Mouse (Mus musculus) right cerebral cortex, postnatal 4 days (tissue): ENCODE data around the gene Cacnb4.

Source experiments
- DNase-seq: peaks from one replicate; pipeline ENCODE4 v3.0.0-alpha.2; 2022

Gene Cacnb4

DNA sequence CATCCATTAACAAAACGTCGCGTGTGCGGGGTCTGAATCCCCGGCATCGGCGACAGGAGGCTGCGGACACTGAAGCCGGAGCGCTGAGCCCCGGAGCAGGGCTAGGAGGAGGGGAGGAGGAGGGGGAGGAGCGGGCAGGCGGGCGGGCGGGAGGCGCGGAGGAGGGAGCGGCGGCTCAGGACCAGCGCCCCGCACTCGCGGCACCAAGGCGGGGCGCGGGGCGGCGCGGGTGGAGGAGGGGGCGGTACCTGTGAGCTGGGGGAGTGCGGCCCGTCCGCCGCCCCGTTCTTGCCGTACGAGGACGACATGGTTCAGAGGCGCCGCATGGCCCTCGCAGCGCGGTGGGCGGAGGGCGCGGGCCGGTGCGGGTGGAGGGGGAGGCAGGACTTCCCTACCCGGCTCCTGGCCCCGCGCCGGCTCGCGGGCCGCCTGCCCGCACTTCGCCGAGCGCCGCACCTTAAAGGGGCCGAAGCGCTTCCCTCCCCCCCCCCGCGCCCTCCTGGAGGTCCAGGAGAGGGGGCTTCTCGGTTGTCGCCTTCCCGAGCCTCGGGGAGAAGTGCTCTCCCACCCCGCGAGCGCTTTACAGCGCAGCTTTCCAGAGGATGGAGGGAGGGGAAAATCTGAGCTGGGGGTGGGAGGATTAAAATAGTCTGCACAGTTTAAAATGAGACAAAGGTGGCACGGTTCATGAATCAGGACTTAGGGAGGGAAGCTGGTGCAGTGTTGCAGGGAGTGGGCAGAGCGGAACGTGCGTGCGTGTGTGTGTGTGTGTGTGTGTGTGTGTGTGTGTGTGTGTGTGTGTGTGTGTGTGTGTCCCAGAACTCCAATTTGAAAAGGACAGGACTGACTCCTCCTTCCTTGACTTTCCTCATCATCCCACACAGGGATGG, at the start of gene Cacnb4:
Cacnb4 (minus strand) TSS at position 809 of the 890 bp plus-strand sequence.
- peak; percentile 67 for DNase-seq

DNA sequence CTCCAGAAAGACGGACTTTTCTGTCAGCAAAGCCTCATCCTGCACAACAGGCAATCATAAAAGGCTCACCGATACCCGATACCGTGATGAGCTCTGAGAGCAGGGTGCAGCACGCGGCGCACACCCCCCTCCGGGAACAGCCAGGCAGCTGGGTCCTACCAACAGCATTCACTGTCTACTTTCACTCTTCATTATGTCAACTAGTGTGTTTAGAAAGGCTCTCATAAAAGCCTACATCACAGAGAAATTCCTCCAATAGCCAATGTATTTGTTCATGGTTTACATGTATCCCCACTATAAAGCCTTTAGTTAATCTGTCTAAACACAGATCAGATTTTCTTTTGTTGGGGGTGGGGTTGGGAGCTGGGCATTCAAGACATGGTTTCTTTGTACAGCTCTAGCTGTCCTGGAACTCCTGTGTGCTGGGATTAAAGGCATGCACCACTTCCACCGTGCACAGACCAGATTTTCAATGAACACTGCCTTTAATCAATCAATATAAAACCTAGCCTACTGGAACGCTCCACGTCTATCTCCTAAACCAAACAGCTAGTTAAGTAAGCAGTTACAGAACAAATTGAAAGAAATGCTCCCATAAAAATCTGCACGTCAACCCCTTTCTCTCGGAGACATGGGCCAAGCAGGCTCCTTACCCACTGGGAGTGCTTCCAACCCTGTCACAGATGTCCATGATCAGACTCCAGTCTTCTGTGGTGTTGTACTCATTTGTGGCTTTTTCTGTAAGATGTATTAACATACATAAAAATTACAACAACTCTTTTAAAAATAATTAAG, 43.8 kb upstream of the Cacnb4 start:
- no peak for DNase-seq

DNA sequence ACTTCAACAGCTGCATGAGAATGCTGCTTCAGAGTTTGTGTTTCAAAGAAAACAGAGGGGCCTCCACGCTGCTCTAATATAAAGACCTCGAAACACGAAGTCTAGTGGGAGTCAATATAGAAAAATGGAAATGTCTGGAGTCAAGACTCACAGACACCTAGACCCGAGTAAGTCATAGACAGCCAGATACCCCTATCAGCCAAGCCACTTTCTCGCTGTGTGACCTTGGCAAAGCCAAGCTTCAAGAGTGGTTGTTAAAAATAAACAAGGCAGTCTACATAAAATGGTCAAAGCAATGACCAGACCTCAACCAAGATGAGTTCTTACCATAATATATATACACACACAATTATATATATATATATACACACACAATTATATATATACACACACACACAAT, 40.4 kb upstream of the Cacnb4 start:
- DNase-seq: no peak

DNA sequence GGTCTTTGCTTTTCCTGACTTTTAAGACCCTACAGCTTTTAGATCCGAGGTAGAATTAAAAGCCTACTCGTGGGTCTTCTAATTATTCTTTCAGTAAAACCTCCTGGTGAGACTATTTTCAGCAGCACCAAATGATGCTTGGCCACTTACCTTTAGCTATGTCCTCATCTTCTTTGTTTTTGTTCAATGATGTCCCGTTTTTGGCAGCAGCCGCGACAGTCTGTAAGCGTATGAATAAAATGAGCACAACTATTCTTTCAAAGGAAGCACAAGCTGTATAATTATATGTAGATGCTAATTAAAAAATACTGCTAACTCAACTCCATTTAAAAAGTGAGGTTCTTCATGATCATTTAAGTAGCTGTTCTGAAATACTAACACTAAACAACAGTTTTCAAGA, 38.9 kb upstream of the Cacnb4 start:
- DNase-seq: peak; percentile 26

DNA sequence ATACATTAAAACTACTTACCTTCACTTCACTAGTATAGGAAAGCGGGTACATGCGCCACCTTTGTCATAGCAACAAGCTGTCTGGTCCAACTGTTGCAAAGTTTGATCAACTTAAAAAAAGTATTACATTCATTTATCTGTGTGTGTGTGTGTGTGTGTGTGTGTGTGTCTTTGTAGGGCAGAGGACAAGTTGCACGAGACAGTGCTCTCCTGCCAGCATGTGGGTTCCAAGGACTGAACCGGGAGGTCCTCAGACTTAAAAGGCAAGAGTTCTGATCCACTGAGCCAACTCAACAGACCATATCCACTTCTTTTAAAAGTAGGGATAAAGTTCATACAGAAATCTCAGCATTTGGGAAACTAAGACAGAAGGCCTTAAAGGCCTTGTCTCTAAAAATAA, 37.5 kb upstream of the Cacnb4 start:
- DNase-seq: no peak

DNA sequence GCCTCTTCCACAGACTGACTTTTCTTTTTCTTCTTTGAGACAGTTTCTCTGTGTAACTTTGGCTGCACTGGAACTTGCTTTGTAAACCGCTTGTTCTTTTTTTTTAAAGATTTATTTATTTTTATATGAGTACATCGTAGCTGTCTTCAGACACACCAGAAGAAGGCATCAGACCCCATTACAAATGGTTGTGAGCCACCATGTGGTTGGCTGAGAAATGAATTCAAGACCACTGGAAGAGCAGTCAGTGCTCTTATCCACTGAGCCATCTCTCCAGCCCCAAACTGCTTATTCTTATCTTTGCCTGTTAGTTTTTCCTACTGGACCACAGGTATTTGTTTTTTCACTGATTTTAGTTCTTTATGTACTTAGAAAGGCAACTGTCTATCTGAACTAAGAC, 34.2 kb upstream of the Cacnb4 start:
- no peak for DNase-seq

DNA sequence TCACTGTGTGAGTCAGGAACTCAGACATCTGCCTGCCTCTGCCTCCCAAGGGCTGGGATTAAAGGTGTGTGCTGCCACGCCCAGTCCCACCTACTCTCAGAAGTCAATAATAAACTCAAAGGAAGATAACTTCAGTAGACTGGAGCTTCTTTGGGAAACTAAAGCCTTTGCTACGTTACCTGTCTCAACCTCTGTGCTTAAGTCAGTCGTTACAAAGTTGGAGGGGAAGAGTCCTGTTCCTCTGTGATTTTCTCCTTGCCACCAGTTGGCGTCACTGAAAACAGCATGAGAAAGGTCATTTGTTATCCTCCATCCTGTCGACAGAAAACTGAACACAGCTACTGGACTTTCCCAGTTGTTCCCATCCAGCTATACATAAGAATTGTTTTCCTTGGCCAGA, 32.8 kb upstream of the Cacnb4 start:
- no peak for DNase-seq

DNA sequence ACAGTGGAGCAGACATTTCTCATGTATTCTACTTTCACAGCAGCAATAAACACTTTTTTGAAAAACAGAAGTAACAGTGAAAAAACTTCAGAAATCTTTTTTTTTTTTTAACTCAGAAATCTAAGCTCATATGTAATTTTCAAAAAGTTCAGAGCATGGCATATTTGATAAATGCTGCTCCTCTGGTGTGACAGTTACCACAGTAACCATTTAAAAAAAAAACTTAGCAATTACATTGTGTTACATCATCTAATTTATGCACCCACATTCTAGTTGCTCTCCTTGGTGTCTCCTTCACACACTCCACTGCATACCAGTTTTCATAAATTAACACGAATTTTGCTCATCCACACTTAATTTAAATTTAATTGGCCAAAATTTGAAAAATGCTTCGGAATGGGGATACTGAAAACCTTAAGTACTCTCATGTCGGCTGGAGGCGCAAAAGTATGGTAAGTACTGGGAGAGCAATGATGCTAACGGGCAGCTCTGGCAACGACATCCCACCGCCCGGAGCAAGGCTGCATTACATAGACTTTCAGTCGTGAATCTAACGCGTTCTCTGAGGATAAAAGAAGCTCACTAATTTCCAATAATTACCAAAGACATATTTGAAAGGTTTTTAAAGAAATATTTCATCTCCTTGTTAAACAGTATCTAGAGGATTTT, 24.9 kb upstream of the Cacnb4 start:
- no peak for DNase-seq

DNA sequence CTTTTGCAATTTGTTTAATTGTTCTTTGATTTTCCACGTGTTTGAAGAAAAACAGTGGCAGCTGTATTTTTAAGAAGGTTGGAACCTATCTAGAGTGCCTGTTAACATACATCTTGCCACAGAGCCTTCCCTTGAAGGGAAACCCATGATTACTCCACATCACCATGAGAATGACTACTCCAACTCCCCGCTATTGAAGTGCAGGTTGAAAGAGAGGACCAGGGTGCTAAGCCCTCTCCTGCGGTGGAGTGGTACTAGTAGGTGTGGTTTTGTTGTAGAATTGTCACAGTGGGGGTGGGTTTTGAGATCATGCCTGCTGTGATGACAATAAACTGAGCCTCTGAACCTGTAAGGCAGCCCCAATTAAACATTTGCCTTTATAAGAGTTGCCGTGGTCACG, 23.7 kb upstream of the Cacnb4 start:
- no peak for DNase-seq

DNA sequence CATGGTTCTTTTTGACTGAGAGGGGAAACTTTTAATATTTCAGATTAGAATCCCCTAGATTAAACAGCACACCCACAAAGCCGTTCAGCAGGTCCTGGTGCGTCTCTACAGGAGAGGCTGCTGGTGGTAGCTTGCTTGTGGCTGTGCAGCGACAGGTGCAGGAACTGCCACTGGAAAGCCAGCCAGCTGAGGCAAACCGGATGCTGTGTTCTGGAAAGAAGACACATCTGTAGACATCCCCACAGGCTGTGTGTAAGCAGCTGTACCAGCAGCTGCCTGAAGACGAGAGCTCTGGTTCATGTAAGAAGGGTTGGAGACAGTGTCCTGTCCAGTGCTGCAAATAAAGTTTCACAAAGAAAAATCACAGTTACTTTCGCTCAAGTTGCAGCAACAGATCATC, 18.0 kb upstream of the Cacnb4 start:
- DNase-seq: no peak

DNA sequence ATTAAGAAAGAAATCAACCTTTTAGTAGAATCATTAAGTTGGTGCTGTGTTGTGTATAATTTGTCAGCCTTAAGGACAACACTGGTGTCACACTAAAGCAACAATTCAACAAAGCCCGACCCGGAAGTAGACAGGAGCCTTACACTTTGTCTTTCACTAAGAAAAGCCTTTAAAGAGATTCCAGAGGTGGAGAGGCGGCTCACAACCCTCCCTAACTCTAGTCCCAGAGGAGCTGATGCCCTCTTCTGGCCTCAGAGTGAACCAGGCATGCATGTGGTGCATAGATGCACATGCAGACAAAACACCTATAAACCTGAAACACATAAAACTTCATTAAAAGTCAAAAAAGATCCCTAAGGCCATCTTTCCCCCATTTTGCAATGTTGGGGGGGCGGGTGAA, 15.1 kb upstream of the Cacnb4 start:
- DNase-seq: no peak

DNA sequence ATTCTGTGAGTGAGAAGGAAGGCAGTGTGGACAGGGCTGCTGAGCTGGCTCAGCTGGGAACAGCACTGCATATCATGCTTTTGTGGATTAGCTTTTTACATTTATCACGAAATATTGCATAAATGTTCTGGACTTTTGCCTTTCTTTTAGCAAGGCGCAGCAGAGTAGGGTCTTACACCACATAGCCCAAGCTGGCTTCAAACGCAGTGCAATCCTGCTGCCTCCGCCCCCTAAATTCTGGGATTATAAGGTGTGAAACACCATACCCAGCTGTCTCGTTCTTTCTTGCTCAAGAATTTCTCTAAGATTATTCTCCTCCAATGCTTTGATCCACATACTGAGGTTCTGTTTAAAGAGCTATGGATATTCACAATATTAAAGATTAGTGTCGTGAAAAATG, 10.0 kb upstream of the Cacnb4 start:
- no peak for DNase-seq

DNA sequence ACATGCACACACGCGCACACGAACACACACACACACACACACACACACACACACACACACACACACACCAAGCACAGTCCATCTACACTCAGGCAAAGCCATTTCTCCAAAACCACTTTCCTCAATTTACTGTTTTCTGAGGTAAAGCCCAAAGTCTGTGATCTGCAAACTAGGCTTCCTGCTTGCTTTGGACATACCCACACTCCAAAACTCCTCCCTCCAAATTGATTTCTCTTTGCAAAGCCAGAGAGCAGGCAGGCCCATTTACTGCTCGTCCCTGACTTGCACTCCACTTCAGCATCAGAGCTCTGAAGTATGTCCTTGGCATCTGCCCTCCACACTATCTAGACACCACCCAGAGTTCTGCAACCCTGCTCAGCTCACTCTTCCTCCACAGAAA, 958 bp upstream of the Cacnb4 start:
- DNase-seq: no peak

DNA sequence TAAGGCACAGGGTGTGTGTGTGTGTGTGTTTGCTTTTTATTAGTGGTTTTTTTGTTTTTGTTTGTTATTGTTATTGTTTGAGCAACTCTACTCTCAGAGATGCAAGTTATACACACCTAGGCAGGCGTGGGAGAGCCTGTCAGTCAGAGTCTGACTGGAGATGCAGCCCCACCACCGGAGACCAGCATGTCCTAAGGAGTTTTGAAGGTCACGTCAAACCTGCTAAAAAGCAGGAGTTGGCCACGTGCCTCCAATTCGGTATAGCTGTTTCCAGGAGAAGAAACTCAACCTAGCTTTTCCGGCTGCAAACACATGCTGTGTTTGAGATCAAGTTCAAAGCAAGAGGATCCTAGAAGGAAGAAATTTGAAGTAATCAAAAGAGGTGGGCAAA, 277 bp upstream of the Cacnb4 start:
- peak; percentile 37 for DNase-seq

DNA sequence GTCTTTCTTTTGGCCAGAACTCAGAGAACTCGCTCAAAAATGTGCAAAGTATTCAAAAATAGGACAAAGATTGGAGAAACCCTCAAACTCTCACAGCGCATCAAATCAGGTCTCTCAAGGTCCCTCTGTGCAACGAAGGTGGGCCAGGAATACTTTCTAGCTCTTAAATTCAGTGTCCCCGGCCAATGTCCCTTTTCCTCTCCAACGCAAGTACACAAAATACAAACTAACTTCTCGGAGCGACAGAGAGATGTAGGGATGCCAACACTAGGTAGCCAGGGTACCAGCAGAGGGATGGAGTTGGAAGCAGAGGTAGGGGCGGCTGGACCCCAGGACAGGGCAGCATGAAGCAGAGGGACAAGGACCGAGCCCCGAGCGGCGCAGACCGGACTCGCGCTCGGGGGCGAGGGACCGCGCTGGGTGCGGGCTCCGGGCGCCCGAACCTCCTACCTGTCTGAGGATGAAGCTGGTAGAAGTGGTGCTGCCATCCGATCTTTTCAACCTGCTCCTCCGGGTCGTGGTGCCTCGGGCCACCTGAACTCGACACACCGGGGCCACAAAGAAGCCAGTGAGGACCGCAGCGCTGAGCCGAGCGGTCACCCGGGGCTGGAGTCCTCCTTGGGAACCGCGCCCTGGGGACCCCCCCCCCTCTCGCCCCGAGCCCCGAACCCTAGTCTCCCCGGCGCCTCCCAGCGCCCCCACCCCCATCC, 1.2 kb downstream of the Cacnb4 start:
- no peak for DNase-seq

DNA sequence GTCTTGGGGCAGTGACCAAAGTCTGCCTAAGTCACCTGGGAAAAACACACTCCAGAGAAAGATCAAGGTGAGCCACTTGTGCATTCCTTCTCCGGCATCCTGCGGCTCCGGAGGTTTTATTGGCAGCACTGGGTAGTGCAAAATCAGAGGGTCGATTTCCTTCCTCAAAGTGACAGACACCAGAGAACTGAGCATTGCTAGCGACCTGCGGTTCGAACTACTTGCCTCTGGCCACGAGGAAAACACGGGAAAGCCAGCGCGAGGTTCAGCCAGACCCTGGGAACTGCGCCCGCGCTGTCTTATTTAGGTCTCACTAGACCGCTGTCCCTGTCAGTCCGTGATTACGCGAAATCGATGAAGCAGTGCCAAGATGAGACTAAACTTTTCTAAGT, 1.7 kb downstream of the Cacnb4 start:
- DNase-seq: peak; percentile 25

DNA sequence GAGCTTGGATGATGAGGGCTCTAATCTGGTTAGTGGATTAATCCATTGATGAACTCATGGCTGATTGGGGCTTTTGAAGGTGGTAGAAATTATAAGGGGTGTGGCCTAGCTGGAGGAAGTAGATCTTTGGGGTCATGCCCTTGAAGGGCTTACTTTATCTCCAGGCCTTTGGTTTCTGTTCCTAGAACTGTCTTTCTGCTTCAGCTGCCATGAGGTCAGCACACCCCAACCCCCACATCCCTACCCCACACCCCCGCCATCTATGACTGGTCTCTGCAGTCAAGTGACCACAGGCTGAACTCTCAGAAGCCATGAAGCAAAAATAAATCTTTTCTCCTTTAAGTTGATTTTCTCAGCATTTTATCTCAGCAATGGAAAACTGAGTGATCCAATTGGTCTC, 3.5 kb downstream of the Cacnb4 start:
- DNase-seq: no peak

DNA sequence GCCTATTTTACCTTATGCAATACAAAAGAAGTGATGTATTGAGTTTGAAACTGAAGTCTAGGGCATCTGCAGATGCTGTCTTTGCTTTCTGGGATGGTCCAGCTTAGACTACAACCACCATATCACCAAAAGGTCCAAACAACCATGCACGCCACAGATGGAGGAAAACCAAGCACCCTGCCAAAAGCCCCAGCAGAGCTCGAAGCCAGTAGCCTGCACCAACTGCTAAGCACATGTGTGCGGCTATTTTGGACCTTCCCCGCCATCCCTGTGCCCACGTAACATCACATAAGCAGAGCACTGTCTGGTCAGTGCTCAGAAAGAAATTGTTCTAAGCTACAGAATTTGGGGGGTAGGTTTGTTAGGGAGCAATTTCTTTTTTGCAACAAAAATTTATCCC, 5.9 kb downstream of the Cacnb4 start:
- no peak for DNase-seq

DNA sequence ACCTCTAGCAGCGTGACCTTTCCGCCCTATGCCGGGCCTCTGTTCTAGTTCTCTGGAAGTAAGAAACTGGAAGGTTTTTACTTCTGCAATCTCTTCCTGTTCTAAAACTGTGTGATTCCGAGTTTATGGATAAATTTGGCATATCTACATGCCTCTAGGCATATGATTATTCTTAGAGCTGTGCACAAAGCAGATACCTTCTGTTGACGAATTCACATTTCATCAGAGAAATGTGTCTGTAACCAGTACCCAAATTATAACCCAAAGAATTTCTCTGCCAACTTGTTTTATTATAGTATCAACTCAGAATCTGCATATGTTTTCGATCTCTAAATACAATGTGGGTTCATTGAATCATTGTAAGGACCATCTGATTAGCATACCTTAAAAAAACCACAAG, 8.2 kb downstream of the Cacnb4 start:
- DNase-seq: no peak

DNA sequence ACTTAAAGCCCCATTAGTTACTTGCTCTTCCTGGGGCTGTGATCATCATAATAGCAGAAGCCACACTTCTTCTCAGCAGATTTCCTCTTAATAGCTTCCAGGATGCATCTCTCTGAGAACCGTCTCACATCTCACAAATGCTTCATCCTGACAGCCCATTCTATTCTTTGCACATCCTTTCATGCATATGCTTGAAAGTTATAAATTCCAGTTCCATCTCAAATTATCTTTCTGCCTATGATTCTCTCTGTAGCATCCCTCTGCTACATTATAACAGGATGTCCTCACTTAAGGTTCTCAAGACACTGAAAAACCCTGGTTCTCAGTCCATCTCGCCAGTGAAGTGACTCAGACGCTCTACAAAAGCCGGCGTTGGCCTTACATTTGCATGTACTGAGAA, 19.9 kb downstream of the Cacnb4 start:
- no peak for DNase-seq

DNA sequence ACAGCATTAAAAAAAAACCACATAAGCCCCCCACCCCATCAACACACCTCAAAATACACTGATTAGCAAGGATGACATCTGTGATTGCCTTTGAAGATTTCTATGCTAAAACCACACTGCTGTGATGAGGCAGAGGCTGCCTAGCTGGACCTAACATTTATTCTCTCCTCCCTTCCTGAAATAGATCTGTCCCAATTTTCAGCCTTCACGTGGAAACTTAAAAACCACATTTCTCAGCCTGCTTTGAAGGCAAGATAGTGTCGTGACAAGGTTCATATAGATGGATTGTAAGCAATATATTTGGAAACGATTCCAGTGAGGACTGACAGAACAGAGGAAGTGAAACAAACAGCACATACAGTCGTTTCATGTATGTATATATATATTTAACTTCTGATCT, 22.1 kb downstream of the Cacnb4 start:
- DNase-seq: no peak

DNA sequence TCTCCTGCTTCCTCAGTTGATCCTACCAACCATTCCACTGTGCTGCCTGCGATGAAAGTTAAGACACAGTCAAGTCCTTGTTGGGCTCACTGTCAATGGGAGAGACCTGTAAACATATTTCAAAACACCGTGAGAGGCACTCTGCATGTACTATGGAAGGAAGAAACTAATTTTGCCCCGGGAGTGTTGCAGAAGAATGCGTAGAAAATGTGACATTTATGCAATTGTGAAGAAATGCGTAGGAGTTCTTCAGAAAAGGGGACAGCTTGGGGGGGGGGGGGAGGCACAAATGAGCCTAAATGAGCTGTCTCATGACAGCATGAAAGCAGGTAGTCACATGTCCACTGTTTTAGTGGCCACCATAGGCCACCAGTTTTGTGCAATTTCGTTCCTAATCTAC, 25.1 kb downstream of the Cacnb4 start:
- DNase-seq: no peak
